Mouse (Mus musculus) liver, postnatal 0 days (tissue): ENCODE measurements around the gene Fam107b.

Experiments
- CTCF ChIP-seq: sonication (generic); IDR thresholded peaks from 2 replicates; pipeline ENCODE4 v1.5.1; 2016; ENCODE audit warnings: antibody characterized with exemption, low read depth
- EP300 ChIP-seq: IDR thresholded peaks from 2 replicates; pipeline ENCODE4 v1.6.1; 2016; ENCODE audit warnings: antibody characterized with exemption, low read depth, mild to moderate bottlenecking

GRCm38 (mm10) chr2:3709882-3710281 lies 139.6 kb downstream of the Fam107b start:
- TF ChIP-seq EP300 (peak; percentile 74), CTCF (no peak)
